Mouse (Mus musculus) forelimb bud, embryonic 11.5 days (tissue): ENCODE data around the gene Slx4ip.
"Not testable (repeated sequence)": the region's sequence is repeated elsewhere in the genome, so short reads cannot be mapped to it uniquely, and the experiment has no call there.

Experiments used
- DNase-seq: peaks from one replicate; pipeline ENCODE4 v3.0.0-alpha.2; 2012; ENCODE audit warnings: low read depth, low spot score

Slx4ip gene

GRCm38 (mm10) chr2:136891068-136891950, at the start of gene Slx4ip, which contains the start of the genes AL731706.1 and Mkks:
Slx4ip (plus strand) TSS chr2:136891218.
AL731706.1 (minus strand) TSS chr2:136891389.
Mkks (minus strand) TSS chr2:136891389.
- DNase-seq: peak; percentile 100

GRCm38 (mm10) chr2:136850366-136850765, 40.7 kb upstream of the Slx4ip start:
- no peak for DNase-seq

- peak; percentile 26 for DNase-seq
These were observed 36.3 kb upstream of the Slx4ip start for GRCm38 (mm10) chr2:136854543-136855388.

- no peak for DNase-seq
These were observed 5.4 kb upstream of the Slx4ip start, which contains the start of gene AL731706.2 for GRCm38 (mm10) chr2:136885579-136885978. AL731706.2 (minus strand) TSS chr2:136885679.

- DNase-seq: no peak
These were observed 4.2 kb upstream of the Slx4ip start for GRCm38 (mm10) chr2:136886846-136887245.

- not testable (repeated sequence) for DNase-seq
These were observed 326 bp upstream of the Slx4ip start for GRCm38 (mm10) chr2:136890716-136891067.

GRCm38 (mm10) chr2:136891951-136892371, 943 bp downstream of the Slx4ip start:
- DNase-seq: peak; percentile 95

- no peak for DNase-seq
These were observed 3.5 kb downstream of the Slx4ip start for GRCm38 (mm10) chr2:136894494-136894893.

- DNase-seq: no peak
These were observed 5.1 kb downstream of the Slx4ip start for GRCm38 (mm10) chr2:136896131-136896530.

GRCm38 (mm10) chr2:136908596-136908995, 17.6 kb downstream of the Slx4ip start:
- DNase-seq: no peak

GRCm38 (mm10) chr2:136909298-136909697, 18.3 kb downstream of the Slx4ip start:
- DNase-seq: no peak

GRCm38 (mm10) chr2:136911958-136912411, 21.0 kb downstream of the Slx4ip start:
- no peak for DNase-seq

GRCm38 (mm10) chr2:136913021-136913420, 22.0 kb downstream of the Slx4ip start:
- DNase-seq: no peak

- no peak for DNase-seq
These were observed 23.4 kb downstream of the Slx4ip start for GRCm38 (mm10) chr2:136914334-136914902.

GRCm38 (mm10) chr2:136919433-136919832, 28.4 kb downstream of the Slx4ip start:
- no peak for DNase-seq

GRCm38 (mm10) chr2:136920257-136920993, 29.4 kb downstream of the Slx4ip start:
- DNase-seq: no peak

- no peak for DNase-seq
These were observed 30.0 kb downstream of the Slx4ip start for GRCm38 (mm10) chr2:136921003-136921408.

- no peak for DNase-seq
These were observed 45.6 kb downstream of the Slx4ip start for GRCm38 (mm10) chr2:136936391-136937288.

GRCm38 (mm10) chr2:136938249-136938648, 47.2 kb downstream of the Slx4ip start:
- DNase-seq: no peak

GRCm38 (mm10) chr2:136946297-136946696, 55.3 kb downstream of the Slx4ip start:
- no peak for DNase-seq
